Mouse (Mus musculus): ENCODE measurements around the gene Mnt. TPM values are rescaled to one million over a fixed set of nuclear protein-coding genes. Genes with fewer than 3 reads are reported as not detected.
A peak's percentile ranks its signal among the peaks of the same experiment; 100 is the strongest.

Mnt gene
- polyA plus RNA-seq, 1 experiment from 2014 or later: 3.0 TPM

DNA sequence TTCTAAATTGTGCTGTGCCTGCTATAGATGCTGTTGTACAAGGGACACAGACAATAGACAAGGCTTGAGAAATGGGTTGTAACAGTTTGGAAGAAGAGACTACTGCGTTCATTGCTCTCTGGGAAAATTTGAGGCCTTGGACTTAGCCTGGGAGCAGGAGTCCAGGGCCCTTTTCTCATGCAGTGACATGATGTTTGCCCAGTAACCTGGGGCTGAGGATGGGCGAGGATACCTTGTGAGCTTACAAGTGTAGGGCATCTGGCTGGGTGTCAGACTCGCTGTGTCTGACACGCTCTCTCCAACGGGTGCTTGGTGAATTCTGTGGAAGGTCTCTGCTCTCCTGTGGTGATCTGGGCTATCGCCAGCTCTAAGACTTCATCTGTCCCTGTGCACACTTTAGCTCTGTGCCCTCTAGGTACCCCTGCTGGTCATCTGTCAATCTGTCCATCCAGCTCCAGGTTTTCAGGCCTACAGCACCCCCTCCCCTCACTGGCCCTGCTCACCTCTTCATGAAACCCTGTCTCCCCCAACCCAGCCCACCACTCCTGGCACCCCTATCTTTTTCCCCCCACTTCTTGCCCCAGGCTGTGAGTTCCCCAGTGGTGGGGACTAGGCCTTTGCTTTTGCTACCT, 5.0 kb downstream of the Mnt start:
- no peak overlapping the region for H3K27ac ChIP-seq (ENCODE audit: low read length)
- no peaks in the 10 kb centered on the region for H3K9me3 ChIP-seq (replicated peaks; ENCODE audit: control insufficient read depth, low read length)
- no peak for ATAC-seq (replicated peaks; ENCODE audit: extremely low read depth, insufficient read depth, low FRiP score)
- no peak overlapping the region for H3K4me2 ChIP-seq (ENCODE audit: low read depth, low read length)
- no peaks in the 10 kb centered on the region for H3K36me3 ChIP-seq (ENCODE audit: control insufficient read depth, insufficient read depth)
- no peak overlapping the region for H3K9ac ChIP-seq (ENCODE audit: low read length)
- H3K27me3 ChIP-seq (ENCODE audit: control insufficient read depth, insufficient read depth, low read length): no peaks in the 10 kb centered on the region
- H3K4me1 ChIP-seq (ENCODE audit: control insufficient read depth, insufficient read depth, low read length): peaks cover 41% of the 10 kb centered on the region
- WGBS: 85% methylated on average over 6 of the region's 6 CpGs
- H3K4me3 ChIP-seq (ENCODE audit: low read length): no peak overlapping the region

DNA sequence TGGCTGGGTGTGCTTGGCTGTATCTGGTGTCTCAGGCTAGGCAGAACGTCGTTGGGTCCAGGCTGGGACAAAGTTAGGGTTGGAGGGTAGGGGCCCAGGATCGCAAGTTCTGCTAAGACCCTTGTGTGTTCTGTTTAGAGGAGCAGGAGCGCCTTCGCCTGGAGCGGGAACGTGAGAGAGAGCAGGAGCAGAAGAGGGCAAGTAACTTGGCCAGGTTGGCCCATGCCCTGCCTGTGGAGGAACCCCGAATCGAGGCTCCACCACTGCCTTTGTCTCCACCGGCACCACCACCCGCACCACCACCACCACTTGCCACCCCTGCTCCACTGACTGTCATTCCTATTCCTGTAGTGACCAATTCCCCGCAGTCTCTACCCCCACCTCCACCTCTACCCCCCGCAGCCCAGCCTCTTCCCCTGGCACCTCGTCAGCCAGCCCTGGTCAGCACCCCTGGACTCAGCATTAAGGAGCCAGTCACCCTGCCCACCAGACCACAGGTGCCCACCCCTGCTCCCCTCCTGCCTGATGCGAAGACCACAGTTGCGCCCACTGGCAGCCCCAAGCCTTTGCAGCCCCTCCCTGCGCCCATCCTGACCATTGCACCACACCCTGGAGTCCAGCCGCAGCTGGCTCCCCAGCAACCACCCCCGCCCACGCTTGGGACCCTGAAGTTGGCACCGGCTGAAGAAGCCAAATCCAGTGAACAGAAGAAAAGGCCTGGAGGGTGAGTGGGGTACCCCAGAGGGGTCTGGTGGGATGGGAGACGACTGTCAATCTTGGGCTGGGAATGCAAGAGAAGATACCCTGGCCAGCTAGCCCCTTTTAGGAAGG, 5.7 kb downstream of the Mnt start:
- whole genome bisulfite sequencing: 89% methylated on average over 22 of the region's 22 CpGs
- H3K4me1 ChIP-seq (ENCODE audit: control insufficient read depth, insufficient read depth, low read length): peaks cover 42% of the 10 kb centered on the region
- no peak overlapping the region for H3K9ac ChIP-seq (ENCODE audit: low read length)

DNA sequence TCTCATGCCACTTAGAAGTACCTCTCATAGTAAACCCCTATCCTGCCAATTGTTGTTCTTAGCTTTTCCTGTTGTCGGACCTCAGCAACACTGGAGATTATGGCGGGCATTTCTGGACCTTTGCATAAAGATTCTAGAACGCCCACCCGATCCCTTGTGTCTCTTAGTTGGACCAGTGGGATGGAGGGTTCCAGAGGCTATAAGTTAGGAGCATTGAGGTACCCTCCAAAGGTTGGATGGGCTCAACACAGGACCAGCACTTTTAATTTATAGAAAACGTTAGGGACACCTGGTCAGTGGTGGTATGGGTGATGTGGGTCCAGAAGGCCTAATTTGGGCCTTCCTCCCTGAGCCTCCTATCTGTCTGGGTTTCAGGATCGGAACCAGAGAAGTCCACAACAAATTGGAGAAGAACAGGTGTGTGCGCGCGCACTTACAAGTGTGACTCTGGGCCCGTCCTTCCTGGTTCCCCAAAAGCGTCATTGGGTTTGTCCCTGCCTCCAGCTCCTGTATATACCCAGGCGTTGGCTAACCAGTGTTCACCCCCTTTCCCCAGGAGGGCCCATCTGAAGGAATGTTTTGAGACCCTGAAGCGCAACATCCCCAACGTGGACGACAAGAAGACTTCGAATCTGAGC, 6.5 kb downstream of the Mnt start:
- Histone ChIP-seq H3K27me3 (ENCODE audit: control insufficient read depth, insufficient read depth, low read length) (no peaks in the 10 kb centered on the region), H3K9me3 (replicated peaks; ENCODE audit: control insufficient read depth, low read length) (no peaks in the 10 kb centered on the region), H3K4me3 (ENCODE audit: low read length) (peak overlapping the region; percentile 55), H3K36me3 (ENCODE audit: control insufficient read depth, insufficient read depth) (peaks cover under 1% of the 10 kb centered on the region; the same call in 1 of the 2 replicates), H3K27ac (ENCODE audit: low read length) (peak overlapping the region; percentile 93), H3K9ac (ENCODE audit: low read length) (peak overlapping the region; percentile 69), H3K4me2 (ENCODE audit: low read depth, low read length) (peak overlapping the region; percentile 76), H3K4me1 (ENCODE audit: control insufficient read depth, insufficient read depth, low read length) (peaks cover 42% of the 10 kb centered on the region)
- no peak for ATAC-seq (replicated peaks; ENCODE audit: extremely low read depth, insufficient read depth, low FRiP score)
- WGBS: 47% methylated on average over 16 of the region's 16 CpGs

More for the DNA sequence above, 5.7 kb downstream of the Mnt start:
- Histone ChIP-seq H3K4me3 (ENCODE audit: low read length) (no peak overlapping the region), H3K9me3 (replicated peaks; ENCODE audit: control insufficient read depth, low read length) (no peaks in the 10 kb centered on the region), H3K4me2 (ENCODE audit: low read depth, low read length) (no peak overlapping the region), H3K36me3 (ENCODE audit: control insufficient read depth, insufficient read depth) (no peaks in the 10 kb centered on the region), H3K27ac (ENCODE audit: low read length) (no peak overlapping the region), H3K27me3 (ENCODE audit: control insufficient read depth, insufficient read depth, low read length) (no peaks in the 10 kb centered on the region)
- no peak for ATAC-seq (replicated peaks; ENCODE audit: extremely low read depth, insufficient read depth, low FRiP score)

DNA sequence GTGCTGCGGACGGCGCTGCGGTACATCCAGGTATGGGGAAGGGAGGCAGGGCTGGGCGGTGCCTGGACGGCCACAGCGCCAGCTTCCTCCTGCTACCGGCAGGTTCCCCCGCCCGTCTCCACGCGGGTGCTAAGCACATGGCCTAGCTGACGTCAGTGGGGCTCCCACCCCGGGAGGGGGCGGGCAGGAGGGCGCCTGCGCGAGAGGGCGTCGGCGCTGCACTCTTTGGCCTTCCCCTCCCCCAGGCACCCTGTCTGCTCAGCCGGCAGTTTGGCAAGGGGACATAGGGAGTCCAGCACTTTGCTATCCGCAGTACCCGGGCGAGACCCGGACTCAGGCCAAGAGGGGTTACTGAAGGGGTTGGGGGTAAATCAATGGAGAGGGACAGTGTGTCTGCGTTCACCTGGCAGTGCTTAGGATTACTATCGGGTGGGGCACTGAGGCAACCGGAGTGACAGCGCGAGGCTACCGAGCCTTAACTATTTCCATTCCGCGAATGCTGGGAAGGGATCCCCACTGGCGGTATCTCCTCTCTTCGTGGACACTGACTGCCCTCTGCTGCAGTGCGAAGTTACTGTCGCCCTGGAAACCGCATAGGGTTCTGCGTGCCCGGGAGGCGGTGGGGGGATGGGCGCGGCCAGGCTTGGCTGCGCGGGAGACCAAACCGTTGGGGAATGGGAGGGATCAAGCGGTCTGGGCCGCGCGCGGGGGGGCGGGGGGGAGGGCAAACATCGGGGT, 7.1 kb downstream of the Mnt start:
- H3K4me1 ChIP-seq (ENCODE audit: control insufficient read depth, insufficient read depth, low read length): peaks cover 40% of the 10 kb centered on the region

DNA sequence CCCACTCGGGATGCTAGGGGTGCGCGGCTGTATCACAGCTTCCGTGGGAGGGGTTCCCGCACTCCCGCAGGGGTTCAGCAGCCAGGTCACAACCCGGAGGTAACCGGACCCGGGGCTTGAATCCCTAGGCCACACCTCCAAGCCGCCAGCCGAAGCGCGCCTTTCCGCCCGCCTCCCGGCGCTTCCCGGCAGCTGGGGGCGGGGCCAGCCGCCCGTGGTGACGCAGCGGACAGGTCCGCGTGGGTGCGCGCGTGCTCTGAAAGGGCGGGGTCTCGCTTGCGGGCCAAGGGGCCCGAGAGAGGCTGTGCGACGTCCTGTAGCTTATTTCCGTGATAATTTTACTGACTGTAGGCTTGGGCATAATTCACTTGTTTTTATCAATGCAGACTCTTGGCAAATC, 7.7 kb downstream of the Mnt start:
- Histone ChIP-seq H3K27me3 (ENCODE audit: control insufficient read depth, insufficient read depth, low read length) (no peaks in the 10 kb centered on the region), H3K4me3 (ENCODE audit: low read length) (peak overlapping the region; percentile 55), H3K4me1 (ENCODE audit: control insufficient read depth, insufficient read depth, low read length) (peaks cover 40% of the 10 kb centered on the region), H3K4me2 (ENCODE audit: low read depth, low read length) (peak overlapping the region; percentile 76), H3K9me3 (replicated peaks; ENCODE audit: control insufficient read depth, low read length) (no peaks in the 10 kb centered on the region), H3K36me3 (ENCODE audit: control insufficient read depth, insufficient read depth) (peaks cover 11% of the 10 kb centered on the region), H3K9ac (ENCODE audit: low read length) (peak overlapping the region; percentile 69), H3K27ac (ENCODE audit: low read length) (peak overlapping the region; percentile 93)
- under 1% methylated on average over 35 of the region's 35 CpGs for WGBS
- peak; percentile 80 for ATAC-seq (replicated peaks; ENCODE audit: extremely low read depth, insufficient read depth, low FRiP score)

More for the DNA sequence above, 7.1 kb downstream of the Mnt start:
- H3K27me3 ChIP-seq (ENCODE audit: control insufficient read depth, insufficient read depth, low read length): no peaks in the 10 kb centered on the region
- H3K27ac ChIP-seq (ENCODE audit: low read length): peak overlapping the region; percentile 93
- WGBS: under 1% methylated on average over 54 of the region's 54 CpGs
- H3K9ac ChIP-seq (ENCODE audit: low read length): peak overlapping the region; percentile 69
- peak overlapping the region; percentile 76 for H3K4me2 ChIP-seq (ENCODE audit: low read depth, low read length)
- peaks cover 7% of the 10 kb centered on the region for H3K36me3 ChIP-seq (ENCODE audit: control insufficient read depth, insufficient read depth)
- peak overlapping the region; percentile 55 for H3K4me3 ChIP-seq (ENCODE audit: low read length)
- no peaks in the 10 kb centered on the region for H3K9me3 ChIP-seq (replicated peaks; ENCODE audit: control insufficient read depth, low read length)
- peak; percentile 80 for ATAC-seq (replicated peaks; ENCODE audit: extremely low read depth, insufficient read depth, low FRiP score)

DNA sequence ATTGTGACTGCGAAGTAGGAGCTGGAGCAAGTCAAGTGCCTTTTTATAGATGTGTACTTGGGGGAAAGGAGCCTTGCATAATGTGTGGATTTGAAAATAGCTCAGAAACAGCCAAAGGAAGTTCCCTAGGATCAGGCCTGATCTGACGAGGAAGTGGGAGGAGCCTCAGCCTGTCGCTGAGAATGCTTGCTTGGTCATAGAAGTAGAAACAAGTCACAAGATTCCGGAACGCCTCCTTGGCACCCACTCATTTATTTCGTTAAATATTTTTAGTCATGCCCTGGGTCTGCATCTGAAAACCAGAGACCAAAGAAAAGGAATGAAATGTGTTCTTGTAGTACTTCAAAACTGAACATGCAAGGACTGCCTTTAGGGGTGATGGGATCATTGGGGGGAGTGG, 8.3 kb downstream of the Mnt start:
- no peak for ATAC-seq (replicated peaks; ENCODE audit: extremely low read depth, insufficient read depth, low FRiP score)
- Histone ChIP-seq H3K27ac (ENCODE audit: low read length) (peak overlapping the region; percentile 93), H3K27me3 (ENCODE audit: control insufficient read depth, insufficient read depth, low read length) (no peaks in the 10 kb centered on the region), H3K4me2 (ENCODE audit: low read depth, low read length) (peak overlapping the region; percentile 76), H3K4me1 (ENCODE audit: control insufficient read depth, insufficient read depth, low read length) (peaks cover 37% of the 10 kb centered on the region), H3K9ac (ENCODE audit: low read length) (peak overlapping the region; percentile 69), H3K4me3 (ENCODE audit: low read length) (peak overlapping the region; percentile 55), H3K36me3 (ENCODE audit: control insufficient read depth, insufficient read depth) (peaks cover 11% of the 10 kb centered on the region), H3K9me3 (replicated peaks; ENCODE audit: control insufficient read depth, low read length) (no peaks in the 10 kb centered on the region)
- 23% methylated on average over 6 of the region's 6 CpGs for WGBS

DNA sequence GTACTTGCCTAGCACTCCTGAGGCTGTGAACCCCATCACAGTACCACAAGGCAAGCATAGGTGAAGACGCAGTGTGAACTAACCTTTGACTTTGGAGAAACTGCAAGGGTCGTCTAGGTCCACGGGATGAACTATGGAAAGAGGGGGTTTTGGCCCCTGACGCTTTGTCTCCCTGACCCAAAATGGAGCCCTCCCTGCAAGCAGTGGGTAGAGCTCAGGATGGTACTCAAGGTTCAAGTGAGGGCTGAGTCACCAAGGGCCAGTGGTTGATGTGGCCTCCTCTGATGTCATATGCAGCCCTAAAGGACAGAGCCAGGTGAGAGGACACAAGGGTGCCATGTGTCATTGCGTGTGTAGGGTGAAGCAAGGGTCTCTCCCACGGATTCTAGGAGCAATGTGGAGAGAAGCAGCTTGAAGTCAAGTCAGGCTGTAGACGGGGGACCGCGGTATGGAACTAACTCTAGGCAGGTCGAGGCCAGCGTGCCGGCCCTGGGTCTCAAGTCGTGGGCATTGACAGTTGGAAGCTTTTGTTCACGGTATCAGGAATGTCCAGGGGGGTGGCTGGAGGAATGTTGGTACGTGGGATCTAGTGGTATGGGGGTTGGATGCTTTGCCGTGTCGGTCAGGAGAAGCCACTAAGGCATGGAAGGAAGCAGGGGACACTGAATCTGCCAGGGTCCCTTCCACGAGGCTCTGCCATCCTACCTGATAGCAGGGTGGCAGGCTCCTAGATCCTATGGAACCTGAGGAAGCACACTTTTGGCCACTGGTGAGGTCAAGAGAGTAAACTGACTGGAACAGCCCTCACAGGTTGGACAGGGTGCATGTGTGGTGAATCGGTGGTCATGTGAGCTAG, 9.4 kb downstream of the Mnt start:
- Histone ChIP-seq H3K4me2 (ENCODE audit: low read depth, low read length) (no peak overlapping the region), H3K9me3 (replicated peaks; ENCODE audit: control insufficient read depth, low read length) (no peaks in the 10 kb centered on the region), H3K9ac (ENCODE audit: low read length) (no peak overlapping the region), H3K4me3 (ENCODE audit: low read length) (no peak overlapping the region), H3K4me1 (ENCODE audit: control insufficient read depth, insufficient read depth, low read length) (peaks cover 26% of the 10 kb centered on the region), H3K27me3 (ENCODE audit: control insufficient read depth, insufficient read depth, low read length) (no peaks in the 10 kb centered on the region), H3K27ac (ENCODE audit: low read length) (no peak overlapping the region; the same call in 1 of the 2 replicates), H3K36me3 (ENCODE audit: control insufficient read depth, insufficient read depth) (peaks cover 11% of the 10 kb centered on the region)
- 85% methylated on average over 19 of the region's 19 CpGs for WGBS
- no peak for ATAC-seq (replicated peaks; ENCODE audit: extremely low read depth, insufficient read depth, low FRiP score)

DNA sequence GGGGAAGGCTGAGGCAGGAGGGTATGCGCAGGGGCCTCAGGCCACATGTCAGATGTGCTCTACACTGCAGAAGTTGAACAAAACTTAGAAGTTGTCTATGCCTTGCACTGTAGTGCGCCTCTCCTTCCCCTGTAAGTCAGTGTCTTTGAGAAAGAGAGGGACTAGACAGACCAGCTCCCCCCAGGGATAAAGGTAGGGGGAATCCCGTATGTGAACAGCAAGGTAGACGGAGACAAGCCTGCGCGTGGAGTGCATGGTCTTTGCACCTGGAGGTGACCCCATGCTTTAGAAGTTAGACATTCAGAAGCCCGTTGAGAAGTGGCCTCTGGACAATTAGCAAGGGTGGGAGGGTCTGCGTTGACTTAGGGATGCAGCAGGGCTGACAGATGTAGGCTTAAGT, 10.0 kb downstream of the Mnt start:
- Histone ChIP-seq H3K4me2 (ENCODE audit: low read depth, low read length) (no peak overlapping the region), H3K27ac (ENCODE audit: low read length) (no peak overlapping the region), H3K36me3 (ENCODE audit: control insufficient read depth, insufficient read depth) (peaks cover 14% of the 10 kb centered on the region), H3K4me1 (ENCODE audit: control insufficient read depth, insufficient read depth, low read length) (peaks cover 26% of the 10 kb centered on the region), H3K9me3 (replicated peaks; ENCODE audit: control insufficient read depth, low read length) (peaks cover 3% of the 10 kb centered on the region), H3K9ac (ENCODE audit: low read length) (0 out of 2 replicates have a peak overlapping the region, but pooled peaks have one; percentile 6), H3K4me3 (ENCODE audit: low read length) (no peak overlapping the region), H3K27me3 (ENCODE audit: control insufficient read depth, insufficient read depth, low read length) (no peaks in the 10 kb centered on the region)
- no peak for ATAC-seq (replicated peaks; ENCODE audit: extremely low read depth, insufficient read depth, low FRiP score)
- WGBS: 85% methylated on average over 8 of the region's 8 CpGs

Measured in heart, embryonic 16.5 days (tissue).